Mouse (Mus musculus) C2C12 (cell line): Measurements from ENCODE around the gene Rgs6.

Source experiments
- CEBPB ChIP-seq: IDR thresholded peaks from one replicate; pipeline ENCODE4 v1.6.1; 2011; ENCODE audit warnings: low read depth, mild to moderate bottlenecking, control low read depth, moderate library complexity
- CTCF ChIP-seq: IDR thresholded peaks from one replicate; pipeline ENCODE4 v1.5.1; 2011; ENCODE audit not compliant: control insufficient read depth, insufficient read depth, insufficient read length
- USF1 ChIP-seq: IDR thresholded peaks from one replicate; pipeline ENCODE4 v1.6.1; 2011; ENCODE audit warnings: low read depth, mild to moderate bottlenecking, control low read depth, moderate library complexity

DNA sequence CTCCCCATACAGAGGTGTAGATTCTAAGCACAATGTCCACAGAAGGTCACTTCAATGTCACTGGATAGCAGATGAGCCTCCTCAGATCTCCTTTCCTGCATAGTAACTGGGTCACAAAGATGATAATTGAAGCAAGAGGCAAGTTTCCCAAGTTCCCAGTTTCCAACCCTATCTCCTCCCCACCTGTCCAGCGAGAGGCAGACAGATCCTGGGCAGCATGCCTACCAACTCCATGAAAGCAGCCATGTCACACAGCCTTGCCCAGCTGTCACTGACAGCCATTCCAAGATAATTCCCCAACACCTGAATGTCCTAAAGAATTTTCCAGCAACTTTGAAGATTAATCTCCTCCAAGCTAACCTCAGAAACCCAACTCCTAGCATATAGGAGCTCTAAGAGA lies 399.6 kb downstream of the Rgs6 start:
- TF ChIP-seq CTCF (no peak), USF1 (no peak), CEBPB (no peak)
